Mouse (Mus musculus) liver, postnatal 0 days (tissue): Measurements from ENCODE around the gene Pidd1. TPM values are rescaled to one million over a fixed set of nuclear protein-coding genes. Genes with fewer than 3 reads are reported as not detected.
A peak's percentile ranks its signal among the peaks of the same experiment; 100 is the strongest.

Experiments
- ATAC-seq: fragments of 200-750 bp; cut with Nextera tagmentation; 2 replicates; pipeline ENCODE4 v1.8.0; 2017; ENCODE audit warnings: mild to moderate bottlenecking, moderate library complexity
- DNase-seq: peaks from one replicate; pipeline ENCODE4 v3.0.0-alpha.2; 2016
- H3K27ac ChIP-seq: fragments of 300-500 bp; sonication (generic); 2 replicates; pipeline ENCODE4 v1.5.1; 2014; ENCODE audit warnings: antibody characterized with exemption, moderate library complexity, mild to moderate bottlenecking, low read depth
- H3K27me3 ChIP-seq: fragments of 300-500 bp; sonication (generic); 2 replicates; pipeline ENCODE4 v1.6.1; 2014; ENCODE audit warnings: low read length, control low read depth, mixed read lengths; ENCODE audit not compliant: insufficient read depth
- H3K36me3 ChIP-seq: fragments of 300-500 bp; sonication (generic); replicated peaks from 2 replicates; pipeline ENCODE4 v1.6.1; 2014; ENCODE audit warnings: mild to moderate bottlenecking, control low read depth, low read length, moderate library complexity, mixed read lengths; ENCODE audit not compliant: insufficient read depth
- H3K4me1 ChIP-seq: fragments of 300-500 bp; sonication (generic); 2 replicates; pipeline ENCODE4 v1.6.1; 2014; ENCODE audit warnings: antibody characterized with exemption, mild to moderate bottlenecking, control low read depth; ENCODE audit not compliant: insufficient read depth
- H3K4me2 ChIP-seq: fragments of 300-500 bp; sonication (generic); 2 replicates; pipeline ENCODE4 v1.6.1; 2014; ENCODE audit warnings: low read depth, mild to moderate bottlenecking, low read length, moderate library complexity, mixed read lengths
- H3K4me3 ChIP-seq: fragments of 300-500 bp; sonication (generic); 2 replicates; pipeline ENCODE4 v1.5.1; 2014; ENCODE audit warnings: low read depth, low read length
- H3K9ac ChIP-seq: fragments of 300-500 bp; sonication (generic); replicated peaks from 2 replicates; pipeline ENCODE4 v1.6.1; 2014; ENCODE audit warnings: mild to moderate bottlenecking, moderate library complexity
- H3K9me3 ChIP-seq: fragments of 300-500 bp; sonication (generic); 2 replicates; pipeline ENCODE4 v1.6.1; 2016; ENCODE audit warnings: mild to moderate bottlenecking, control low read depth, low read length, mixed read lengths
- CTCF ChIP-seq: sonication (generic); IDR thresholded peaks from 2 replicates; pipeline ENCODE4 v1.5.1; 2016; ENCODE audit warnings: antibody characterized with exemption, low read depth
- EP300 ChIP-seq: IDR thresholded peaks from 2 replicates; pipeline ENCODE4 v1.6.1; 2016; ENCODE audit warnings: antibody characterized with exemption, low read depth, mild to moderate bottlenecking
- WGBS: fragments of 180-500 bp; shearing (Covaris S2); extraction: QIAGEN DNeasy Blood & Tissue Kit; methylation state at CpG from one replicate; pipeline ENCODE4 v1.1.7; 2014; ENCODE audit not compliant: insufficient replicate concordance; 5-methylcytosine and 5-hydroxymethylcytosine counted together
- polyA plus RNA-seq: library from polyadenylated mRNA; unstranded; fragments of >200 nt; fragmentation: Nextera tagmentation; extraction: Ambion mirVana; gene quantifications from 2 replicates; pipeline ENCODE4 v1.2.1, GENCODE M21; 2015

Pidd1 gene
- polyA plus RNA-seq, 1 experiment from 2014 or later: 4.3 TPM

GRCm38 (mm10) chr7:141461521-141462332 lies 17.9 kb upstream of the Pidd1 start:
- TF ChIP-seq CTCF (peak; percentile 29; the same call in 1 of the 2 replicates), EP300 (no peak)
- peak overlapping the region; percentile 75 for H3K4me2 ChIP-seq
- H3K36me3 ChIP-seq: peaks cover 29% of the 10 kb centered on the region
- peak overlapping the region; percentile 64 for H3K9ac ChIP-seq
- 4% methylated on average over 45 of the region's 59 CpGs for WGBS
- DNase-seq (no peak), ATAC-seq (no peak)
- H3K4me1 ChIP-seq: peaks cover 32% of the 10 kb centered on the region
- peak overlapping the region; percentile 54 for H3K4me3 ChIP-seq
- H3K27me3 ChIP-seq: peaks cover 48% of the 10 kb centered on the region
- peak overlapping the region; percentile 45; the same call in 1 of the 2 replicates for H3K27ac ChIP-seq
- no peaks in the 10 kb centered on the region for H3K9me3 ChIP-seq

GRCm38 (mm10) chr7:141460391-141461113 lies 16.7 kb upstream of the Pidd1 start, which contains the start of gene Cracr2b:
Cracr2b (plus strand) TSS chr7:141461094.
- H3K4me1 ChIP-seq: peaks cover 36% of the 10 kb centered on the region
- no peak for ATAC-seq
- peak within 1 kb of the TSS; percentile 75 for H3K4me2 ChIP-seq
- 63% methylated on average over 15 of the region's 15 CpGs for WGBS
- H3K27me3 ChIP-seq: peaks cover 48% of the 10 kb centered on the region
- no peaks in the 10 kb centered on the region for H3K9me3 ChIP-seq
- no peak for TF ChIP-seq EP300
- TF ChIP-seq CTCF: no peak
- no peak for DNase-seq
- H3K9ac ChIP-seq: peak within 1 kb of the TSS; percentile 64
- H3K36me3 ChIP-seq: peaks cover 29% of the 10 kb centered on the region
- peak within 1 kb of the TSS; percentile 45; the same call in 1 of the 2 replicates for H3K27ac ChIP-seq
- H3K4me3 ChIP-seq: peak within 1 kb of the TSS; percentile 54

GRCm38 (mm10) chr7:141460001-141460390 lies 16.2 kb upstream of the Pidd1 start:
- H3K27me3 ChIP-seq: peaks cover 42% of the 10 kb centered on the region
- WGBS: 68% methylated on average over 5 of the region's 5 CpGs

GRCm38 (mm10) chr7:141459301-141459711 lies 15.5 kb upstream of the Pidd1 start:
- TF ChIP-seq EP300: no peak
- no peak for TF ChIP-seq CTCF
- Histone ChIP-seq H3K9me3 (no peaks in the 10 kb centered on the region), H3K27ac (no peak overlapping the region), H3K36me3 (peaks cover 29% of the 10 kb centered on the region), H3K27me3 (peaks cover 35% of the 10 kb centered on the region), H3K4me3 (no peak overlapping the region), H3K9ac (no peak overlapping the region), H3K4me2 (no peak overlapping the region), H3K4me1 (peaks cover 32% of the 10 kb centered on the region)
- DNase-seq (no peak), ATAC-seq (no peak)
- 95% methylated on average over 17 of the region's 17 CpGs for WGBS

More at GRCm38 (mm10) chr7:141460001-141460390, 16.2 kb upstream of the Pidd1 start:
- DNase-seq (no peak), ATAC-seq (no peak)
- Histone ChIP-seq H3K9me3 (no peaks in the 10 kb centered on the region), H3K4me3 (no peak overlapping the region), H3K4me2 (no peak overlapping the region), H3K9ac (no peak overlapping the region), H3K4me1 (peaks cover 34% of the 10 kb centered on the region), H3K36me3 (peaks cover 29% of the 10 kb centered on the region), H3K27ac (no peak overlapping the region)
- TF ChIP-seq EP300 (no peak), CTCF (no peak)

GRCm38 (mm10) chr7:141458661-141459060 lies 14.8 kb upstream of the Pidd1 start:
- H3K4me3 ChIP-seq: no peak overlapping the region
- peaks cover 30% of the 10 kb centered on the region for H3K4me1 ChIP-seq
- no peaks in the 10 kb centered on the region for H3K9me3 ChIP-seq
- H3K4me2 ChIP-seq: no peak overlapping the region
- peaks cover 29% of the 10 kb centered on the region for H3K36me3 ChIP-seq
- DNase-seq (no peak), ATAC-seq (no peak)
- H3K9ac ChIP-seq: no peak overlapping the region
- no peak for TF ChIP-seq EP300
- TF ChIP-seq CTCF: no peak
- peaks cover 29% of the 10 kb centered on the region for H3K27me3 ChIP-seq
- no peak overlapping the region for H3K27ac ChIP-seq
- 88% methylated on average over 11 of the region's 11 CpGs for WGBS
